In the genomic region with DNA sequence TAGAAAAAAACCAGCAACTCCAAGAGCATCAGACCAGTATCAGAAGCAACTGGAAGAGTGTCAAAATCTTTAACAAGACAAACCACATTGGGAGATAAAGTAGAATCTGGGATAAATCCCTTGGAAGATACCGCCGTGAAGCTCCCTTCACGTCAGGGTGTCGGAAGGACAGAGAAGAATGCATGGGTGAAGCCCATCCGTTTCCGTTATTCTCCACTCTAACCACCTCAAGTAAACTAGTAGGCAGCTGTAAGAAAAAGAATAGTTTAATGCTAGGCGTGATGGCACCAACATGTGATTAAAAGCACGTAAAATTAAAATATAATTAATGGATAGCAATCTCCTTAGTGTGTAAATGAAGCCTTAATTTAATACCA, we compare ENCODE assay signal across 8 mouse cellular contexts. TPM values are rescaled to one million over a fixed set of nuclear protein-coding genes. Genes with fewer than 3 reads are reported as not detected.
DNase-seq lines count a peak whose midpoint lies in the region; ATAC-seq and TF ChIP-seq lines count a peak whose summit lies in the region.

No protein-coding gene starts in this region.

- peak; percentile 76 for DNase-seq in heart, adult 11 months
- DNase-seq in heart, postnatal 4 days: no peak
- no peak for DNase-seq in hindbrain, embryonic 10.5 days (ENCODE audit: low spot score)
- DNase-seq in liver, postnatal 0 days: no peak
- no peak for DNase-seq in urinary bladder, postnatal 25 days (ENCODE audit: low spot score)
- DNase-seq in adrenal gland, postnatal 25 days: no peak
- DNase-seq in left cerebral cortex, postnatal 10 days (ENCODE audit: extremely low spot score in 1 of 2, low spot score in 2 of 2): no peak

- H3K4me3 ChIP-seq in brown adipose tissue, adult 24 weeks (ENCODE audit: insufficient read depth, low read depth, low read length): peak overlapping the region; percentile 99
- peak overlapping the region; percentile 67 for H3K4me3 ChIP-seq in hindbrain, embryonic 10.5 days
- H3K4me3 ChIP-seq in liver, postnatal 0 days (ENCODE audit: low read depth, low read length): peak overlapping the region; percentile 69

- H3K36me3 ChIP-seq in hindbrain, embryonic 10.5 days: peaks cover 36% of the 10 kb centered on the region
- peaks cover 4% of the 10 kb centered on the region; the same call in 1 of the 2 replicates for H3K36me3 ChIP-seq in liver, postnatal 0 days (replicated peaks; ENCODE audit: insufficient read depth, low read length)

- no peaks in the 10 kb centered on the region for H3K9me3 ChIP-seq in hindbrain, embryonic 10.5 days
- no peaks in the 10 kb centered on the region for H3K9me3 ChIP-seq in liver, postnatal 0 days (ENCODE audit: low read length)

- H3K27ac ChIP-seq in brown adipose tissue, adult 24 weeks (replicated peaks; ENCODE audit: low read depth, low read length): peak overlapping the region; percentile 93
- peak overlapping the region; percentile 96 for H3K27ac ChIP-seq in hindbrain, embryonic 10.5 days
- peak overlapping the region; percentile 92; the same call in 1 of the 2 replicates for H3K27ac ChIP-seq in liver, postnatal 0 days (ENCODE audit: low read depth)

- no peak for TF ChIP-seq CTCF in liver, postnatal 0 days (IDR thresholded peaks at IDR 0.05; ENCODE audit: low read depth)

- no peak overlapping the region for H3K9ac ChIP-seq in liver, postnatal 0 days (replicated peaks)

- ATAC-seq in liver, postnatal 0 days: no peak

- WGBS in hindbrain, embryonic 10.5 days: 29% methylated on average over 8 of the region's 8 CpGs
- 31% methylated on average over 8 of the region's 8 CpGs for WGBS in liver, postnatal 0 days (ENCODE audit: insufficient replicate concordance)

- no peaks in the 10 kb centered on the region for H3K27me3 ChIP-seq in hindbrain, embryonic 10.5 days (ENCODE audit: insufficient read depth, poor library complexity, severe bottlenecking)
- H3K27me3 ChIP-seq in liver, postnatal 0 days (ENCODE audit: insufficient read depth, low read length): no peaks in the 10 kb centered on the region

- peak overlapping the region; percentile 89 for H3K4me2 ChIP-seq in liver, postnatal 0 days (ENCODE audit: low read depth, low read length)

- no peak for TF ChIP-seq EP300 in liver, postnatal 0 days (IDR thresholded peaks at IDR 0.05; ENCODE audit: low read depth)

- H3K4me1 ChIP-seq in brown adipose tissue, adult 24 weeks (ENCODE audit: control insufficient read depth, insufficient read depth, insufficient read length, low read length): no peaks in the 10 kb centered on the region
- H3K4me1 ChIP-seq in hindbrain, embryonic 10.5 days (replicated peaks): peaks cover 21% of the 10 kb centered on the region
- 0 out of 2 replicates have a peak, but pooled peaks cover 3% of the 10 kb centered on the region for H3K4me1 ChIP-seq in liver, postnatal 0 days (ENCODE audit: insufficient read depth)

- intact Hi-C loops in left cerebral cortex, postnatal 10 days (cut with DNase I): no loop called here

RNA-seq across cellular contexts. Expression of gene Zfp27, which starts 0.3 kb away (rescaled TPM):
- total RNA-seq in heart, postnatal 4 days (2021): 10 to 100 TPM; 11.9 to 13.2 TPM
- 5.5 and 7.1 TPM in 2 replicates for polyA plus RNA-seq in brown adipose tissue, adult 24 weeks (2012; ENCODE audit: insufficient read depth, insufficient read length, missing spikeins)
- 8.5 and 12.2 TPM in 2 replicates for polyA plus RNA-seq in hindbrain, embryonic 10.5 days (2016; fragmentation: Nextera tagmentation; extraction: Ambion mirVana)
- 1.5 TPM in 2 replicates for polyA plus RNA-seq in liver, postnatal 0 days (2015; fragmentation: Nextera tagmentation; extraction: Ambion mirVana)
- total RNA-seq in adrenal gland, postnatal 25 days (2021): 12.6 and 15.2 TPM in 2 replicates
- 10 to 100 TPM; 21.4 to 21.9 TPM for total RNA-seq in left cerebral cortex, postnatal 10 days (2021)

RNA-seq across cellular contexts. Expression of gene Zfp383, which starts 1.4 kb away (rescaled TPM):
- 1 to 10 TPM; 8.5 to 9.4 TPM for total RNA-seq in heart, postnatal 4 days (2021)
- 1.2 and 3.0 TPM in 2 replicates for polyA plus RNA-seq in brown adipose tissue, adult 24 weeks (2012; ENCODE audit: insufficient read depth, insufficient read length, missing spikeins)
- polyA plus RNA-seq in hindbrain, embryonic 10.5 days (2016; fragmentation: Nextera tagmentation; extraction: Ambion mirVana): 4.8 and 4.9 TPM in 2 replicates
- 0.59 and 0.60 TPM in 2 replicates for polyA plus RNA-seq in liver, postnatal 0 days (2015; fragmentation: Nextera tagmentation; extraction: Ambion mirVana)
- 6.8 and 7.7 TPM in 2 replicates for total RNA-seq in adrenal gland, postnatal 25 days (2021)
- 1 to 10 TPM; 7.9 to 8.0 TPM for total RNA-seq in left cerebral cortex, postnatal 10 days (2021)

RNA-seq across cellular contexts. Expression of gene Zfp420, which starts 46.9 kb away (rescaled TPM):
- total RNA-seq in heart, postnatal 4 days (2021): 1 to 10 TPM; 2.6 to 3.3 TPM
- 2.2 and 2.8 TPM in 2 replicates for polyA plus RNA-seq in brown adipose tissue, adult 24 weeks (2012; ENCODE audit: insufficient read depth, insufficient read length, missing spikeins)
- polyA plus RNA-seq in hindbrain, embryonic 10.5 days (2016; fragmentation: Nextera tagmentation; extraction: Ambion mirVana): 8.0 and 8.8 TPM in 2 replicates
- 0.59 and 0.87 TPM in 2 replicates for polyA plus RNA-seq in liver, postnatal 0 days (2015; fragmentation: Nextera tagmentation; extraction: Ambion mirVana)
- 5.8 and 6.5 TPM in 2 replicates for total RNA-seq in adrenal gland, postnatal 25 days (2021)
- total RNA-seq in left cerebral cortex, postnatal 10 days (2021): 10 to 100 TPM; 14.6 to 14.7 TPM

RNA-seq across cellular contexts. Expression of gene Zfp74, which starts 47.2 kb away (rescaled TPM):
- total RNA-seq in heart, postnatal 4 days (2021): 1 to 10 TPM; 6.5 to 7.1 TPM
- 5.3 and 7.3 TPM in 2 replicates for polyA plus RNA-seq in brown adipose tissue, adult 24 weeks (2012; ENCODE audit: insufficient read depth, insufficient read length, missing spikeins)
- 10.1 and 12.1 TPM in 2 replicates for polyA plus RNA-seq in hindbrain, embryonic 10.5 days (2016; fragmentation: Nextera tagmentation; extraction: Ambion mirVana)
- 1.1 and 1.8 TPM in 2 replicates for polyA plus RNA-seq in liver, postnatal 0 days (2015; fragmentation: Nextera tagmentation; extraction: Ambion mirVana)
- 13.5 and 15.1 TPM in 2 replicates for total RNA-seq in adrenal gland, postnatal 25 days (2021)
- total RNA-seq in left cerebral cortex, postnatal 10 days (2021): 10 to 100 TPM; 22.6 to 23.4 TPM

RNA-seq across cellular contexts. Expression of gene Zfp940, which starts 53.2 kb away (rescaled TPM):
- under 1 TPM; 0.33 to 0.34 TPM for total RNA-seq in heart, postnatal 4 days (2021)
- polyA plus RNA-seq in brown adipose tissue, adult 24 weeks (2012; ENCODE audit: insufficient read depth, insufficient read length, missing spikeins): 0.83 and 2.0 TPM in 2 replicates
- polyA plus RNA-seq in hindbrain, embryonic 10.5 days (2016; fragmentation: Nextera tagmentation; extraction: Ambion mirVana): 8.7 and 10.3 TPM in 2 replicates
- polyA plus RNA-seq in liver, postnatal 0 days (2015; fragmentation: Nextera tagmentation; extraction: Ambion mirVana): 0.39 and 0.42 TPM in 2 replicates
- total RNA-seq in adrenal gland, postnatal 25 days (2021): 0.90 and 1.1 TPM in 2 replicates
- 10 to 100 TPM; 17.0 to 24.6 TPM for total RNA-seq in left cerebral cortex, postnatal 10 days (2021)
